Mouse (Mus musculus) MEL (cell line): ENCODE measurements around the gene Grik4. TPM values are rescaled to one million over a fixed set of nuclear protein-coding genes. Genes with fewer than 3 reads are reported as not detected.

Source experiments
- DNase-seq: peaks from one replicate; pipeline ENCODE4 v3.0.0; 2011; ENCODE audit warnings: low read depth, low spot score
- H3K27ac ChIP-seq: 2 replicates; pipeline ENCODE4 v1.5.1; 2012; ENCODE audit warnings: low read depth, mild to moderate bottlenecking, control low read depth, low read length, moderate library complexity; ENCODE audit not compliant: control insufficient read depth
- H3K27me3 ChIP-seq, 2 experiments: fragments of 150-350 bp in 1 of 2; sonication (generic) in 1 of 2; 2 replicates each; pipeline ENCODE4 v1.6.1; 2012; ENCODE audit warnings: low read length in 2 of 2, mild to moderate bottlenecking in 2 of 2, improper control_type of control experiment in 1 of 2, moderate library complexity in 1 of 2; ENCODE audit not compliant: insufficient read depth in 2 of 2, control insufficient read depth in 1 of 2
- H3K36me3 ChIP-seq, 2 experiments: 2 replicates each; pipeline ENCODE4 v1.6.1; 2012 to 2014; ENCODE audit warnings: low read length in 2 of 2, improper control_type of control experiment in 1 of 2, inconsistent platforms in 1 of 2, mild to moderate bottlenecking in 1 of 2; ENCODE audit not compliant: insufficient read depth in 2 of 2, control insufficient read depth in 1 of 2
- H3K4me1 ChIP-seq, 2 experiments: fragments of 150-350 bp in 1 of 2; sonication (generic) in 1 of 2; 2 replicates each; pipeline ENCODE4 v1.6.1; 2012; ENCODE audit warnings: low read length in 2 of 2, improper control_type of control experiment in 1 of 2, mild to moderate bottlenecking in 1 of 2; ENCODE audit not compliant: insufficient read depth in 2 of 2, control insufficient read depth in 1 of 2
- H3K4me3 ChIP-seq, 2 experiments: fragments of 150-350 bp in 1 of 2; sonication (generic) in 1 of 2; 2 replicates each; pipeline ENCODE4 v1.5.1; 2012; ENCODE audit warnings: low read depth in 2 of 2, low read length in 2 of 2, mild to moderate bottlenecking in 2 of 2, moderate library complexity in 2 of 2, control low read depth in 1 of 2, improper control_type of control experiment in 1 of 2; ENCODE audit not compliant: control insufficient read depth in 1 of 2, insufficient read depth in 1 of 2
- H3K79me2 ChIP-seq: 2 replicates; pipeline ENCODE4 v1.6.1; 2012; ENCODE audit warnings: mild to moderate bottlenecking, low read length, moderate library complexity; ENCODE audit not compliant: control insufficient read depth, poor library complexity, insufficient read depth
- H3K9ac ChIP-seq: 2 replicates; pipeline ENCODE4 v1.6.1; 2012; ENCODE audit warnings: low read depth, mild to moderate bottlenecking, control low read depth, low read length, moderate library complexity; ENCODE audit not compliant: control insufficient read depth, poor library complexity, severe bottlenecking
- H3K9me3 ChIP-seq: fragments of 150-350 bp; sonication (generic); replicated peaks from 2 replicates; pipeline ENCODE4 v1.6.1; 2012; ENCODE audit warnings: mild to moderate bottlenecking, low read length, improper control_type of control experiment, moderate library complexity; ENCODE audit not compliant: insufficient read depth
- ETS1 ChIP-seq: IDR thresholded peaks from 2 replicates; pipeline ENCODE4 v1.6.1; 2012; ENCODE audit warnings: low read depth, mild to moderate bottlenecking, inconsistent platforms, low read length, improper control_type of control experiment, moderate library complexity
- HCFC1 ChIP-seq: IDR thresholded peaks from 2 replicates; pipeline ENCODE4 v1.6.1; 2012; ENCODE audit warnings: low read depth, mild to moderate bottlenecking, inconsistent platforms, low read length, improper control_type of control experiment, moderate library complexity
- JUND ChIP-seq: IDR thresholded peaks from 2 replicates; pipeline ENCODE4 v1.6.1; 2011; ENCODE audit warnings: low read depth, mild to moderate bottlenecking, improper control_type of control experiment, low read length
- MAX ChIP-seq: IDR thresholded peaks from 2 replicates; pipeline ENCODE4 v1.6.1; 2011; ENCODE audit warnings: low read length, improper control_type of control experiment
- MAZ ChIP-seq: IDR thresholded peaks from 2 replicates; pipeline ENCODE4 v1.6.1; 2012; ENCODE audit warnings: low read depth, mild to moderate bottlenecking, inconsistent platforms, low read length, improper control_type of control experiment
- MYC ChIP-seq: IDR thresholded peaks from 2 replicates; pipeline ENCODE4 v1.6.1; 2011; ENCODE audit warnings: low read depth, mild to moderate bottlenecking, low read length, improper control_type of control experiment, moderate library complexity
- NELFE ChIP-seq: IDR thresholded peaks from 2 replicates; pipeline ENCODE4 v1.6.1; 2011; ENCODE audit warnings: low read depth, low read length, improper control_type of control experiment
- NRF1 ChIP-seq: IDR thresholded peaks from 2 replicates; pipeline ENCODE4 v1.6.1; 2014; ENCODE audit warnings: low read depth, mild to moderate bottlenecking, inconsistent platforms, low read length, improper control_type of control experiment, moderate library complexity; ENCODE audit not compliant: poor library complexity, insufficient read depth, severe bottlenecking
- POLR2AphosphoS5 ChIP-seq: IDR thresholded peaks from 2 replicates; pipeline ENCODE4 v1.6.1; 2012; ENCODE audit warnings: low read depth, borderline replicate concordance, mild to moderate bottlenecking, inconsistent platforms, low read length, moderate library complexity, mixed read lengths
- RAD21 ChIP-seq: IDR thresholded peaks from 2 replicates; pipeline ENCODE4 v1.6.1; 2011; ENCODE audit warnings: mild to moderate bottlenecking, low read depth, low read length, improper control_type of control experiment
- UBTF ChIP-seq: IDR thresholded peaks from 2 replicates; pipeline ENCODE4 v1.6.1; 2012; ENCODE audit warnings: low read depth, mild to moderate bottlenecking, inconsistent platforms, low read length, improper control_type of control experiment, moderate library complexity, borderline replicate concordance; ENCODE audit not compliant: insufficient read depth
- ZNF384 ChIP-seq: IDR thresholded peaks from 2 replicates; pipeline ENCODE4 v1.6.1; 2012; ENCODE audit warnings: low read depth, mild to moderate bottlenecking, inconsistent platforms, low read length, improper control_type of control experiment
- polyA plus RNA-seq, 2 experiments: library from polyadenylated mRNA; stranded (reverse) in 1 of 2; unstranded in 1 of 2; fragments of >175 nt in 1 of 2; fragments of >200 nt in 1 of 2; gene quantifications; 2 replicates each; pipeline versions ENCODE4 v1.2.1 to v1.2.4; 2012; ENCODE audit warnings: low replicate concordance in 2 of 2, low read depth in 1 of 2; ENCODE audit not compliant: insufficient read length in 2 of 2, insufficient read depth in 1 of 2, missing spikeins in 1 of 2
- total RNA-seq: library from RNA; depleted of rRNA; stranded (reverse); fragments of 300-350 nt; gene quantifications from 2 replicates; pipeline ENCODE4 v1.2.3, GENCODE M21; 2012

Grik4 gene
- total and polyA plus RNA-seq, 3 experiments, result 0.17 TPM; not detected in 2

DNA sequence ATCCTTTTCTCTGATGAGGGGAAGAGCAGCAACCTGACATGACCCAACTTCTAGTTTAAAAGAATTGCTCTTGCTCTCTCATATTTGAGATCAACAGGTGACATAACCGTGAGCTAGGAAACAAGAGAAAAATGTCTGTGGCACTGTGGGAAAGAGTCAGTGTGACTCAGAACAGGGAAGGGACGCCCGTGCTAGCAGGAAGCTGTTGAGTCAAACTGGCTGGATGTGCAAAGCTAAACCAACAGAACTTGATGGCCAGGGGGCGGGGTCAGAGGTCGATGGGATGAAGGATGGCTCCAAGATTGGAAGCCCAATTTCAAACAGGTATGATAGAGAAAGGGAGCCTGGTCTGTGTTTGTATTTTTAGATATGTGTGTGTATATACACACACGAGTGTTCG is 144.2 kb downstream of the Grik4 start:
- Histone ChIP-seq H3K27ac (no peak overlapping the region), H3K9ac (no peak overlapping the region), H3K27me3 (no peaks in the 10 kb centered on the region), H3K4me1 (no peaks in the 10 kb centered on the region), H3K36me3 (no peaks in the 10 kb centered on the region), H3K9me3 (no peaks in the 10 kb centered on the region), H3K79me2 (no peaks in the 10 kb centered on the region), H3K4me3 (no peak overlapping the region)
- no peak for DNase-seq
- TF ChIP-seq MAZ, result no peak
- TF ChIP-seq ZNF384, result no peak
- no peak for TF ChIP-seq NELFE
- TF ChIP-seq HCFC1, result no peak
- TF ChIP-seq JUND, result no peak
- TF ChIP-seq UBTF, result no peak

DNA sequence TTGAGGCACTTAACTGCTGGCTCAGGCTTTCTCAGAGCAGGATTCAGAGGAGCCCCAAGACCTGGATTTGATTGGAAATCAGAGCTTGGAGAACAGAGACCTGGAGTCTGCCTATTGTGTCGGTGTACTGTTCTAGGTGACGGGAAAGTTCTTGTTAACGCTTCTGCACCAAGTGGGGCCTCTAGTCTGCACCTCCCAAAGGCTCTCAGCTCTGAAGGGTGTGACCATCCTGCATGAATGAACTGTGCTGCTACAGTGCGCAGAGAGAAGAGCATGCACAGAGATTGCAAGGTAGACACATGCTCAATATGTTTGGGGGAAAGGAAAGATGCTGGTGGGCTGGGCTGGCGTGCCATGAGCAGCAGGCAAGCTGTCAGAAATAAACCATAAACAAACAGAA is 144.6 kb downstream of the Grik4 start:
- Histone ChIP-seq H3K27me3 (no peaks in the 10 kb centered on the region), H3K79me2 (no peaks in the 10 kb centered on the region), H3K27ac (no peak overlapping the region), H3K4me3 (no peak overlapping the region), H3K9me3 (no peaks in the 10 kb centered on the region), H3K36me3 (no peaks in the 10 kb centered on the region), H3K4me1 (no peaks in the 10 kb centered on the region), H3K9ac (no peak overlapping the region)
- DNase-seq, result no peak
- no peak for TF ChIP-seq NRF1
- TF ChIP-seq MYC, result no peak

DNA sequence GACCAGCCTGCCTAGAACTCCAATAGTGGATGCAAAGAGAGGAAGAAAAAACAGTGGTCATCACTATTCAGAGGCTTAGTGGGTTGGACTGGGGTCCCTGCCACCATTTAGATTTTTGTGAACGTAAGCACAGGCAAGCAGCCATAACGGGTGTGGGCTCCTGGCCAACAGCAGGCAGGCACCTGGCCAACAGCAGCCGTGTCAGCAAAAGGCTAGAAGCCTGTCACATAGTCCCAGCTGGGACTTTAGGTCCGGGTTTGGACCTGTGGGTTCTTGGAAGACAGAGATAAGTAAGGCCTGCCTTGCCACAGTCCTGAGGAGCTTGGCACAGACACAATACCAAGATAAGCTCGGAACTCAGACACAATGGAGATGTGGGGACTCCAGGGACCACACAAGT is 145.1 kb downstream of the Grik4 start:
- Histone ChIP-seq H3K27ac (no peak overlapping the region), H3K27me3 (no peaks in the 10 kb centered on the region)

More for the DNA sequence above, 145.1 kb downstream of the Grik4 start:
- H3K4me3 ChIP-seq, result no peak overlapping the region
- H3K9me3 ChIP-seq, result no peaks in the 10 kb centered on the region
- H3K79me2 ChIP-seq, result no peaks in the 10 kb centered on the region
- no peak for TF ChIP-seq POLR2AphosphoS5
- no peak for TF ChIP-seq ETS1
- no peak for TF ChIP-seq MYC
- no peak for TF ChIP-seq MAX
- no peak for TF ChIP-seq NELFE
- TF ChIP-seq RAD21, result no peak
- H3K36me3 ChIP-seq, result no peaks in the 10 kb centered on the region
- H3K4me1 ChIP-seq, result no peaks in the 10 kb centered on the region
- H3K9ac ChIP-seq, result no peak overlapping the region
- no peak for DNase-seq
